Mouse (Mus musculus) heart, adult 2 months (tissue): Measurements from ENCODE around the gene Smtnl1.

Source experiments
- CTCF ChIP-seq: fragments of 200-600 bp; IDR thresholded peaks from 2 replicates; pipeline ENCODE4 v1.8.1; 2022; ENCODE audit warnings: antibody characterized with exemption, mild to moderate bottlenecking, moderate library complexity
- EP300 ChIP-seq: fragments of 200-500 bp; IDR thresholded peaks from 2 replicates; pipeline ENCODE4 v1.6.1; 2011; ENCODE audit warnings: low read depth, low read length, control low read depth; ENCODE audit not compliant: insufficient read depth
- POLR2A ChIP-seq: fragments of 200-500 bp; IDR thresholded peaks from 2 replicates; pipeline ENCODE4 v1.6.1; 2011; ENCODE audit warnings: mild to moderate bottlenecking, low read depth, low read length, control low read depth; ENCODE audit not compliant: insufficient read depth

DNA sequence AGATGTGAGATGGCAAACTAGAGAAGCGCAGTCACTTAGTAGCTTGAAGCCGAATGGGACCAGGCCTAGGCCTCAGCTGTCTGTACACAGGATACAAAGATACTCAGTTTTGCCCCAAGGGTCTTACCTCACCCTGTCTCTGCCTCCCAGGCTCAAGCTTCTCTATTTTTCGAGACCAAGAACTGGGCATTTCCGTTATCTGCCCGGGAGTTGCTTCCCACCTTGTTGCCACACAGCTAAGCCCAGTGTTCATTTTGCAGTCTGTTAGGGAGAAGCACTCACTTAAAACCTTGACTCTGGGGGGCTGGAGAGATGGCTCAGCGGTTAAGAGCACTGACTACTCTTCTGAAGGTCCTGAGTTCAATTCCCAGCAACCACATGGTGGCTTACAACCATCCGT, 18.5 kb downstream of the Smtnl1 start:
- TF ChIP-seq POLR2A (no peak), CTCF (no peak), EP300 (no peak)
